Mouse (Mus musculus) liver, embryonic 11.5 days (tissue): ENCODE data around the gene Tsr1. TPM values are rescaled to one million over a fixed set of nuclear protein-coding genes. Genes with fewer than 3 reads are reported as not detected.

ENCODE experiments used
- ATAC-seq: fragments of 200-750 bp; cut with Nextera tagmentation; replicated peaks from 2 replicates; pipeline ENCODE4 v1.8.0; 2017; ENCODE audit warnings: moderate number of reproducible peaks, mild to moderate bottlenecking, moderate TSS enrichment, moderate library complexity; ENCODE audit not compliant: low FRiP score
- DNase-seq: peaks from one replicate; pipeline ENCODE4 v3.0.0-alpha.2; 2017; ENCODE audit warnings: low spot score
- H3K27ac ChIP-seq: fragments of 300-500 bp; sonication (generic); 2 replicates; pipeline ENCODE4 v1.5.1; 2014; ENCODE audit warnings: mild to moderate bottlenecking, low read depth, low read length, control low read depth
- H3K27me3 ChIP-seq: fragments of 300-500 bp; sonication (generic); replicated peaks from 2 replicates; pipeline ENCODE4 v1.6.1; 2014; ENCODE audit warnings: low read length, mixed read lengths; ENCODE audit not compliant: control insufficient read depth, insufficient read depth
- H3K36me3 ChIP-seq: fragments of 300-500 bp; sonication (generic); 2 replicates; pipeline ENCODE4 v1.6.1; 2014; ENCODE audit warnings: mild to moderate bottlenecking, low read length, moderate library complexity, mixed read lengths; ENCODE audit not compliant: control insufficient read depth, insufficient read depth
- H3K4me1 ChIP-seq: fragments of 300-500 bp; sonication (generic); replicated peaks from 2 replicates; pipeline ENCODE4 v1.6.1; 2014; ENCODE audit warnings: low read length, mixed read lengths; ENCODE audit not compliant: control insufficient read depth, insufficient read depth
- H3K4me2 ChIP-seq: fragments of 300-500 bp; sonication (generic); 2 replicates; pipeline ENCODE4 v1.6.1; 2014; ENCODE audit warnings: mild to moderate bottlenecking, control low read depth, moderate library complexity
- H3K4me3 ChIP-seq: fragments of 300-500 bp; sonication (generic); 2 replicates; pipeline ENCODE4 v1.5.1; 2014; ENCODE audit warnings: low read depth, low read length, control low read depth
- H3K9ac ChIP-seq: fragments of 300-500 bp; sonication (generic); 2 replicates; pipeline ENCODE4 v1.6.1; 2014; ENCODE audit warnings: low read depth, low read length, control low read depth
- H3K9me3 ChIP-seq: fragments of 300-500 bp; sonication (generic); 2 replicates; pipeline ENCODE4 v1.6.1; 2016; ENCODE audit warnings: low read length, inconsistent platforms, mixed read lengths; ENCODE audit not compliant: control insufficient read depth
- WGBS: fragments of 180-500 bp; shearing (Covaris S2); extraction: QIAGEN DNeasy Blood & Tissue Kit; methylation state at CpG from one replicate; pipeline ENCODE4 v1.1.7; 2014; 5-methylcytosine and 5-hydroxymethylcytosine counted together
- polyA plus RNA-seq: library from polyadenylated mRNA; unstranded; fragments of >200 nt; fragmentation: Nextera tagmentation; extraction: Ambion mirVana; gene quantifications from 2 replicates; pipeline ENCODE4 v1.2.1, GENCODE M21; 2014

Tsr1 gene
- 72.4 and 81.3 TPM in 2 replicates for polyA plus RNA-seq

GRCm38 (mm10) chr11:74897678-74898516, at the start of gene Tsr1:
Gene Tsr1, plus strand, starts transcription at chr11:74898071.
- Histone ChIP-seq H3K4me3 (peak within 1 kb of the TSS; percentile 78), H3K27ac (peak within 1 kb of the TSS; percentile 77), H3K36me3 (peaks cover 32% of the 10 kb centered on the region), H3K27me3 (no peaks in the 10 kb centered on the region), H3K9me3 (no peaks in the 10 kb centered on the region), H3K9ac (peak within 1 kb of the TSS; percentile 88), H3K4me2 (peak within 1 kb of the TSS; percentile 93), H3K4me1 (peaks cover 10% of the 10 kb centered on the region)
- peak; percentile 89 for DNase-seq
- ATAC-seq, result peak; percentile 83
- WGBS, result under 1% methylated on average over 54 of the region's 54 CpGs

GRCm38 (mm10) chr11:74850998-74851661, 46.7 kb upstream of the Tsr1 start:
- Histone ChIP-seq H3K4me2 (no peak overlapping the region), H3K36me3 (no peaks in the 10 kb centered on the region), H3K27me3 (no peaks in the 10 kb centered on the region), H3K4me1 (peaks cover 9% of the 10 kb centered on the region), H3K9me3 (no peaks in the 10 kb centered on the region), H3K27ac (no peak overlapping the region), H3K9ac (no peak overlapping the region), H3K4me3 (no peak overlapping the region)
- DNase-seq, result no peak
- 84% methylated on average over 14 of the region's 14 CpGs for WGBS
- ATAC-seq, result no peak

DNA sequence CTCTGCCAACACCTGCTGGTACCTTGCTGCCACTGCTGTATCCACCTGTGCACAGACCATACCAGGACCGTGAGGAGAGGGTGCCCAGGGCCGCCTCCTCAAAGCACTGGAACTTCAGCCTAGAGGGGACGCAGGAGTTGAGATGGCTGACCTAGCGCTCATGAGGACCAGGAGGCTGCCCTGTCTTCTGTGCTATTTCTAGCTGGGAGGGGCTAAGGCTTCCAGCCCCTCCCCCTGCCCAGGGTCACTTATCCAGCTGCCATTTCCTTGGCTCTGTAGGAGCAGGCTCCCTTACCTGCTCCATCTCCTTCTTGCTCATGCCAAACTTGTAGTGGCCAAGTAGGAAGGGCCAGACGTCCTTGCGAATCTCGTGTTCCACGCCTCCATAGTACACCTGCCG, 40.1 kb upstream of the Tsr1 start:
- Histone ChIP-seq H3K4me1 (no peaks in the 10 kb centered on the region), H3K36me3 (no peaks in the 10 kb centered on the region), H3K4me2 (no peak overlapping the region), H3K9ac (no peak overlapping the region), H3K4me3 (no peak overlapping the region), H3K9me3 (no peaks in the 10 kb centered on the region), H3K27ac (no peak overlapping the region), H3K27me3 (no peaks in the 10 kb centered on the region)
- ATAC-seq (no peak), DNase-seq (no peak)
- WGBS, result 83% methylated on average over 9 of the region's 9 CpGs

DNA sequence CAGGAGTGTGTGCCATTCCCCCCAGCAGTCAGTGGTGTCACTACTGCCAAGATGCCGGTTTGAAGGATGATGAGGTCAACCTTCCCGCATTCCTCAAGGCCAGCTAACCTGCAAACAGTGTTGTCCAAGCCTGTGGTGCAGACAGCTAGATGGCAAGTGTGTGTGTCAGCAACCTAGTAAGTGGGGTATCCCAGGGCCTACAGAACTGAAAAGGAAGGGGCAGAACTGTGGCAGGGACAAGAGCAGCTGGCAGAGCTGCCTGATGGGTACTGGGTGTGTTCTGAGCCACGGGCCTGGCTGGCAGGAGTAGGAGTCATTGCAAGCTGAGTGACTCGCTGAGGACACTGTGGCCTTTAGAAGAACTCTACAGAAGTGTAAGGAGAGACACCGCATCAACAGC, 35.7 kb upstream of the Tsr1 start:
- Histone ChIP-seq H3K27ac (no peak overlapping the region), H3K9me3 (no peaks in the 10 kb centered on the region), H3K4me3 (no peak overlapping the region), H3K4me2 (no peak overlapping the region), H3K4me1 (no peaks in the 10 kb centered on the region), H3K36me3 (no peaks in the 10 kb centered on the region), H3K9ac (no peak overlapping the region), H3K27me3 (no peaks in the 10 kb centered on the region)
- DNase-seq, result no peak
- ATAC-seq, result no peak
- 76% methylated on average over 5 of the region's 5 CpGs for WGBS

DNA sequence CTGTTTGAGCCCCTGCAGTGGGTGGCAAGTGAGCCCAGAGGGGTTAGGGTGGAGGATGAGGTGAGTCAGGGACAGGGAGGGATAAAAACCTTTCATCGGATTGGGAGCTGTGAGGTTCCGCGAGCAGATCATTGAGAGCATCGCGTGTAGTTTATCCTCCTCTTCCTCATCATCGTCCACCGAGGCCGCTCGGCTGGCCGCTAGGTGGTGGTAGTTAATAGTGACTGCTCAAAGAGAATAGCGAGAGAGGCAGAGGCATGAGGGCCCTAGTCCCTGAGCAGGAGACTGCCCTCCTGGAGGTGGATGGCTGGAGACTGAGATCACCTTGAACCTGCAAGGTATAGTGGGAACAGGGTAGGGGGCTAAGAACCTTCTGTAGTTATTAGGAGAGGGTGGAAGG, 34.4 kb upstream of the Tsr1 start:
- H3K36me3 ChIP-seq, result peaks cover 5% of the 10 kb centered on the region; the same call in 1 of the 2 replicates
- H3K27me3 ChIP-seq, result no peaks in the 10 kb centered on the region
- no peaks in the 10 kb centered on the region for H3K9me3 ChIP-seq
- WGBS, result 19% methylated on average over 11 of the region's 11 CpGs
- no peak overlapping the region for H3K4me2 ChIP-seq
- H3K4me3 ChIP-seq, result no peak overlapping the region
- DNase-seq, result no peak
- H3K27ac ChIP-seq, result no peak overlapping the region
- no peak for ATAC-seq
- no peak overlapping the region for H3K9ac ChIP-seq
- no peaks in the 10 kb centered on the region for H3K4me1 ChIP-seq

- H3K9ac ChIP-seq, result no peak overlapping the region
Observed at GRCm38 (mm10) chr11:74864421-74864820, 33.5 kb upstream of the Tsr1 start.

GRCm38 (mm10) chr11:74865252-74865651, 32.6 kb upstream of the Tsr1 start:
- no peak overlapping the region for H3K4me3 ChIP-seq
- no peaks in the 10 kb centered on the region for H3K9me3 ChIP-seq
- no peak for DNase-seq
- WGBS, result 79% methylated on average over 9 of the region's 9 CpGs
- no peak overlapping the region for H3K27ac ChIP-seq
- no peak overlapping the region for H3K9ac ChIP-seq
- no peak for ATAC-seq
- no peaks in the 10 kb centered on the region for H3K27me3 ChIP-seq
- peaks cover 5% of the 10 kb centered on the region; the same call in 1 of the 2 replicates for H3K36me3 ChIP-seq
- no peaks in the 10 kb centered on the region for H3K4me1 ChIP-seq
- no peak overlapping the region for H3K4me2 ChIP-seq

More at GRCm38 (mm10) chr11:74864421-74864820, 33.5 kb upstream of the Tsr1 start:
- Histone ChIP-seq H3K4me1 (no peaks in the 10 kb centered on the region), H3K27me3 (no peaks in the 10 kb centered on the region), H3K9me3 (no peaks in the 10 kb centered on the region), H3K27ac (no peak overlapping the region), H3K4me3 (no peak overlapping the region), H3K4me2 (no peak overlapping the region), H3K36me3 (peaks cover 5% of the 10 kb centered on the region; the same call in 1 of the 2 replicates)
- WGBS, result 84% methylated on average over 9 of the region's 9 CpGs
- no peak for DNase-seq
- ATAC-seq, result no peak

- Histone ChIP-seq H3K4me1 (no peaks in the 10 kb centered on the region), H3K27ac (no peak overlapping the region), H3K36me3 (peaks cover 5% of the 10 kb centered on the region; the same call in 1 of the 2 replicates), H3K4me2 (no peak overlapping the region), H3K9ac (no peak overlapping the region), H3K4me3 (no peak overlapping the region), H3K9me3 (no peaks in the 10 kb centered on the region), H3K27me3 (no peaks in the 10 kb centered on the region)
- no peak for DNase-seq
- ATAC-seq, result no peak
- 80% methylated on average over 4 of the region's 4 CpGs for WGBS
Observed at GRCm38 (mm10) chr11:74866640-74867039, 31.2 kb upstream of the Tsr1 start.
